Mouse (Mus musculus): Measurements from ENCODE around the gene Gm20431.

GRCm38 (mm10) chr2:167634865-167635512, 26.3 kb downstream of the Gm20431 start:
- no peak for TF ChIP-seq CTCF (conservative IDR thresholded peaks at IDR 0.05; ENCODE audit: low read length)
- TF ChIP-seq NANOG (IDR thresholded peaks at IDR 0.05; ENCODE audit: borderline replicate concordance, low read length): no peak
